Mouse (Mus musculus) forebrain, embryonic 10.5 days (tissue): Measurements from ENCODE around the gene Clcn5. TPM values are rescaled to one million over a fixed set of nuclear protein-coding genes. Genes with fewer than 3 reads are reported as not detected.

Experiments used
- DNase-seq: peaks from one replicate; pipeline ENCODE4 v3.0.0-alpha.2; 2017; ENCODE audit warnings: low spot score; ENCODE audit errors: extremely low spot score
- H3K27ac ChIP-seq: fragments of 300-500 bp; sonication (generic); 2 replicates; pipeline ENCODE4 v1.5.1; 2016; ENCODE audit warnings: mild to moderate bottlenecking
- H3K27me3 ChIP-seq: fragments of 300-500 bp; sonication (generic); 2 replicates; pipeline ENCODE4 v1.6.1; 2016; ENCODE audit warnings: mild to moderate bottlenecking; ENCODE audit not compliant: poor library complexity, severe bottlenecking
- H3K36me3 ChIP-seq: fragments of 300-500 bp; sonication (generic); replicated peaks from 2 replicates; pipeline ENCODE4 v1.6.1; 2016; ENCODE audit warnings: mild to moderate bottlenecking, moderate library complexity
- H3K4me1 ChIP-seq: fragments of 300-500 bp; sonication (generic); 2 replicates; pipeline ENCODE4 v1.6.1; 2016
- H3K4me3 ChIP-seq: fragments of 300-500 bp; sonication (generic); 2 replicates; pipeline ENCODE4 v1.5.1; 2016; ENCODE audit warnings: mild to moderate bottlenecking, moderate library complexity
- H3K9me3 ChIP-seq: fragments of 300-500 bp; sonication (generic); 2 replicates; pipeline ENCODE4 v1.6.1; 2016; ENCODE audit warnings: mild to moderate bottlenecking, moderate library complexity
- WGBS: fragments of 180-500 bp; shearing (Covaris S2); methylation state at CpG from one replicate; pipeline ENCODE4 v1.1.7; 2016; 5-methylcytosine and 5-hydroxymethylcytosine counted together
- polyA plus RNA-seq: library from polyadenylated mRNA; unstranded; fragments of >200 nt; fragmentation: Nextera tagmentation; extraction: Ambion mirVana; gene quantifications from 2 replicates; pipeline ENCODE4 v1.2.1, GENCODE M21; 2016

The Clcn5 gene
- polyA plus RNA-seq, 1 experiment from 2014 or later: 15.9 TPM

DNA sequence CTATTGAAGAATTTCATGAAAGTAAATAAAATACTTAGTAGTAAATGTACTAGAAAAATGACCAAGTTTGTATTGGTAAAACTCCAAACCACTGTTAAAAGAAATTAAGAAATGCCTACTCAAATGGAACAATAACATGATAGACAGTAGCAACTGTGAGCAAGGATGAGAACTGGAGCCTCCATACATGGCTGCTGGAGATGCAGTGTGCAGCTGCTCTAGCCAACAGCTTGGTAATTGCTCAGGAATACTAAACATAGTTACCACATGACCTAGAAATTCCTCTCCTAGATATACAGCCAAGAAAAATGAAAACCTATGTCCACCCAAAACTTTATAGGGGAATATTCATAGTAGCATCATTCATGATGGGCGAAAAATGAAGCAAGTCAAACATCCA is 36.5 kb downstream of the Clcn5 start:
- Histone ChIP-seq H3K36me3 (no peaks in the 10 kb centered on the region), H3K27me3 (no peaks in the 10 kb centered on the region), H3K4me3 (no peak overlapping the region), H3K27ac (no peak overlapping the region), H3K9me3 (no peaks in the 10 kb centered on the region), H3K4me1 (no peaks in the 10 kb centered on the region)
- DNase-seq: no peak
- WGBS: 91% methylated on average over 1 of the region's 1 CpGs

DNA sequence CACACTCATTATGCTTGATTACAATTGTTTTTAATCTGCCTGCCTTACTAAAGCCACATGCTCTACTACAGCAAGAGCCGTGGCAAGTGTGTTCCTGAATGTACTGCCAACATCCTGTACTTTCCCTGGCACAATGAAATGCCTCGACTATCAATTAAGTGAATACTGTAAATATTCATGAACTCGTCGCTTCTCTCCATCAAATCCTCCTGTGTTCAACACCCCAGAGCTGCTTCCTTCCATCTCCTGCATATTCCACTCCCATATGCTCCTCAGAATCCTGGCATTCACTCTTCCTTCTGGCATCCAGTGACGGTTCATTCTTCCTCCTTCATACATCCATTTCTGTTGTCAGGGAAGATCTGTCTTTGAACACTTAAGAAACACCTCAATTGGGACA is 39.4 kb downstream of the Clcn5 start:
- DNase-seq: no peak
- no peak overlapping the region for H3K4me3 ChIP-seq
- 84% methylated on average over 5 of the region's 5 CpGs for WGBS

DNA sequence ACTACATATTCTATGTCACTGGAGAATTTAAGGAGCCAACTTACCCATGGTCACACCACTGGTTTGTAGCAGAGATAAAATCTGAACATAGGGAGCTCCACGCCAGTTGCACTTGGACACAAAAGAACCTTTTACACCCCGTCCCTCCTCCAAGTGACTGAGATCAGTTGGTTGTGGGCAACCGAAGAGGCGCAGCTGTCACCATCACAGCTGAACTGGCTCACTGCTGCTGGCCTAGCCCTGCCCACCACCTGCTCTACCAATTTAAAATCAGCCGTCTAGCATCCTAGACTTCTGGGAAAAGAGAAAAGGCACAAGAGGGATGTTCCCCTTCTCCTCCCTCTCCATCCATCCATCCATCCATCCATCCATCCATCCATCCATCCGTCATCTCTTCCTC is 42.6 kb downstream of the Clcn5 start:
- H3K27me3 ChIP-seq: no peaks in the 10 kb centered on the region
- H3K4me1 ChIP-seq: no peaks in the 10 kb centered on the region
- no peak for DNase-seq
- H3K36me3 ChIP-seq: no peaks in the 10 kb centered on the region
- no peak overlapping the region for H3K27ac ChIP-seq
- 87% methylated on average over 6 of the region's 6 CpGs for WGBS
- no peaks in the 10 kb centered on the region for H3K9me3 ChIP-seq
- H3K4me3 ChIP-seq: no peak overlapping the region

More for the DNA sequence above, 39.4 kb downstream of the Clcn5 start:
- Histone ChIP-seq H3K4me1 (no peaks in the 10 kb centered on the region), H3K27me3 (no peaks in the 10 kb centered on the region), H3K36me3 (no peaks in the 10 kb centered on the region), H3K9me3 (no peaks in the 10 kb centered on the region), H3K27ac (no peak overlapping the region)

DNA sequence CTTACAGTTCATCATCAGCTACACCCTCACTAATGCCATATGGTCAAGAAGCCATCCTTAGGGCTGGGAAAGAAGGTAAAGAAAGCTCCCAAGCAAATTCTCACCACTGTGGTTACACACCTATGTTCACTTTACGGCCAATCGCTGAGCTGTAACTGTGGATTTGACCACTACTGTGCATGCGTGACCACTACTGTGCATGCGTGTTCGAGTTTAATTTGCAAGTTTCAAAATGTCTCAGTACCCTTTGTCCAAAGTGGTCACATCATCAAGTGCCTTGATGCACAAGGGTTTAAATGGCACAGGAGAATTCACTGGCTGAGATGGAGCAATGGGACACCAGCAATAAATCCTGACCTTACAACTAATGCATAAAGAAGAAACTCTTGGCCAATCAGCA is 58.0 kb downstream of the Clcn5 start:
- Histone ChIP-seq H3K27ac (no peak overlapping the region), H3K9me3 (no peaks in the 10 kb centered on the region), H3K27me3 (no peaks in the 10 kb centered on the region), H3K4me3 (no peak overlapping the region), H3K36me3 (no peaks in the 10 kb centered on the region), H3K4me1 (no peaks in the 10 kb centered on the region)
- DNase-seq: no peak
- 94% methylated on average over 5 of the region's 5 CpGs for WGBS

DNA sequence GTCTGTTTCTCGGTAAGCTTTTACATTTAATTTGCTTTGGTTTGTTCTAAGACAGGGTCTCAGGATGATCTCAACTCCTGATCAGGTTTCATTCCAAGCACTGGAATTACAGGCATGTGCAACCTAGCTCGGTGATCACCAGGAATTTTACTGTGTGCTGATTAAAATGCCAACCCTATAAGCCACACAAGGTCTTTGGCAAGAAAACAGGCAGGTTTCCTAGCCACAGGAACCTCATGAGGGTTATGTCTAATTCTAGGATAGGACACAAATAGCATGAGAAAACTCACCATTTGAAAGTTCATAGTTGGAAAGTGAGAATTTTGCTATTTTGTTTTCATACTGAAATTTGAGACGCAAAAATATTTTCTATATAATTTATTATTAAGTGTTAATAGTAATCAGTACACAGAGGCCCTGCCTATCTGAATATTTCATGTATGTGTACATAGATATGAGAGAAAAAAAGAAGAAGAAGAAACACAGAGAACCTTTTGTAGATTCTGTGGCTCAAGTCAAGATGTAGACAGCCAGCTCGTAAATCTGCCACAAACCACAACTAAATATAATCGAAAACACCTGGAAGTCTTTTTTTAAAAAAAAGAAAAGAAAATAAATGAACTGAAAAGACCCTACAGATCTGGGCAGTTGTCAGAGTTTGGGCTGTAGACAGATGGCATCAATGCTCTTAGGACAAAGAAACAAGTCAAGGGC is 58.6 kb downstream of the Clcn5 start:
- no peaks in the 10 kb centered on the region for H3K27me3 ChIP-seq
- H3K4me3 ChIP-seq: no peak overlapping the region
- H3K27ac ChIP-seq: no peak overlapping the region
- H3K36me3 ChIP-seq: no peaks in the 10 kb centered on the region
- H3K4me1 ChIP-seq: no peaks in the 10 kb centered on the region
- no peaks in the 10 kb centered on the region for H3K9me3 ChIP-seq
- 74% methylated on average over 5 of the region's 5 CpGs for WGBS
- no peak for DNase-seq

DNA sequence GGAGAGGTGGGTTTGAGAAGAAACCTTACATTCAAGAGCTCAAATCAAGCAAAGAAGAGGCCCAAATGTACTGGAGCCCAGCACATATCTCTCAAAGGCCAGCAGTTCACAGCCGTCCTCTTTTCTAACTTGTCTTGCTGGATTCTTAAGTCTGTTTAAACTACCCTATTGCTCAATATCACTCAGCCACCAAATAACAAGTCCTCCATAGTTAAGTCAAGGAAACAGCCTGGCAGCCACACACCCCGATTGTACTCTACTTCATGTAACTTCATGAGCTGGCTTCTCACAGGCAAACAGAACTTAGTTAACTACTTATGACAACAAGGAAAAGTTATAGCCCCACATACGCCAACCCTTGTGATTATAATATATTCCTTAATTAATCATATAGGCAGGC is 59.4 kb downstream of the Clcn5 start:
- DNase-seq: no peak
- 89% methylated on average over 3 of the region's 3 CpGs for WGBS
- Histone ChIP-seq H3K4me1 (no peaks in the 10 kb centered on the region), H3K27me3 (no peaks in the 10 kb centered on the region), H3K9me3 (no peaks in the 10 kb centered on the region), H3K4me3 (no peak overlapping the region), H3K27ac (no peak overlapping the region), H3K36me3 (no peaks in the 10 kb centered on the region)

DNA sequence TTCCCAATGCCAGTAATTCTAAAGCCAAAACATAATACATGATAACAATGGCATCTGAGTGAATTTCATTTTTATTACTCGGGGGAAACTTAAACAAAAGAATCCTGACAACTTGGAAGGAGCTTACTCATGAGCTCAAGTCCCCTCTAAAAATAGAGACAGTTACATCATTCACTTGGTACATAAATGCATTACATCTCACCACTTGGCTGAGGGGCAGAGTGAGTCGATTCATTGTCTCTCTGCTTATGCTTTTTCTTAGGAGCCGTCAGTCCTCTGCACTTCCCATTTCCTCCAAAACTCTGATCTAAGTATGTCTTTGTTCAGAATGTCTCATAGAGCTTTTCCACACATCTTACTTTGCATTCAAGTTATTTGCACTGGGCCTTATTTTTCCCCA is 63.1 kb downstream of the Clcn5 start:
- H3K36me3 ChIP-seq: no peaks in the 10 kb centered on the region
- no peaks in the 10 kb centered on the region for H3K9me3 ChIP-seq
- 86% methylated on average over 3 of the region's 3 CpGs for WGBS
- no peak for DNase-seq
- no peaks in the 10 kb centered on the region for H3K4me1 ChIP-seq
- H3K27me3 ChIP-seq: no peaks in the 10 kb centered on the region
- no peak overlapping the region for H3K27ac ChIP-seq
- H3K4me3 ChIP-seq: no peak overlapping the region

DNA sequence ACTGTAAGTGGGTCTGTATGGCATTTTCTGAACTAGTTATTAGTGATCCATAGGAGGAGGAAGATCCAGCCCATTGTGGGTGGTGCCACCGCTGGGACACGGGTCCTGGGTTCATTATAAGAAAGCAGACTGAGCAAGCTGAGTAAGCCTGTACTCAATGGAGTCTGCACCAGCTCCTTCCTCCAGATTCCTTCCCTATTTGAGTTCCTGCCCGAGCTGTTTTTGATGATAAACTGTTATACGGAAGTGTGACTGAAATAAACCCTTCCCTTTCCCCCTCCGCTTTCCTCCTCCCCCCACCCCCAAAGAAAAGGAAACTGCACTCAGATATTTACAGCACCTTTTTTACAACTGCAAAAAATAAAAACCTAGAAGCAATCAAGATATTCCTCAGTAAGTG is 115.1 kb downstream of the Clcn5 start:
- WGBS: 88% methylated on average over 5 of the region's 5 CpGs
- H3K4me1 ChIP-seq: peaks cover 11% of the 10 kb centered on the region

DNA sequence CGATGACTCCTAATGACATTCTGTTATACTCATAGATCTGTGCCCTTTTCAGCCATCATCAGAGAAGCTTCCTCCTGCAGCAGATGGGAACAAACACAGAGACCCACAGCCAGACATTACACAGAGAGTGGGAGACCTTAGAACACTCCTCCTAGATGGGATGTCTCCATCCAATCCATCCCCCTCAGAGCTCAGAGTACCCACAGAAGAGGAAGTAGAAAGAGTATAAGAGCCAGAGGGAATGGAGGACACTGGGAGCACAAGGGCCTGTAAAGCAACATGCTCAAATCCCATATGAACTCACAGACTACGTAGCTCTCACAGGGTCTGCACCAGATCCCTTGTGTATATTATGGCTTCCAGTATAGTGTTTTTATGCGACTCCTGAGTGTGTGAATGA is 115.6 kb downstream of the Clcn5 start:
- Histone ChIP-seq H3K27ac (no peak overlapping the region), H3K4me1 (peaks cover 11% of the 10 kb centered on the region), H3K4me3 (no peak overlapping the region), H3K36me3 (no peaks in the 10 kb centered on the region), H3K27me3 (no peaks in the 10 kb centered on the region), H3K9me3 (no peaks in the 10 kb centered on the region)
- 93% methylated on average over 3 of the region's 3 CpGs for WGBS
- DNase-seq: no peak

More for the DNA sequence above, 115.1 kb downstream of the Clcn5 start:
- no peak overlapping the region for H3K4me3 ChIP-seq
- H3K9me3 ChIP-seq: no peaks in the 10 kb centered on the region
- H3K27ac ChIP-seq: no peak overlapping the region
- no peak for DNase-seq
- H3K27me3 ChIP-seq: no peaks in the 10 kb centered on the region
- H3K36me3 ChIP-seq: no peaks in the 10 kb centered on the region

DNA sequence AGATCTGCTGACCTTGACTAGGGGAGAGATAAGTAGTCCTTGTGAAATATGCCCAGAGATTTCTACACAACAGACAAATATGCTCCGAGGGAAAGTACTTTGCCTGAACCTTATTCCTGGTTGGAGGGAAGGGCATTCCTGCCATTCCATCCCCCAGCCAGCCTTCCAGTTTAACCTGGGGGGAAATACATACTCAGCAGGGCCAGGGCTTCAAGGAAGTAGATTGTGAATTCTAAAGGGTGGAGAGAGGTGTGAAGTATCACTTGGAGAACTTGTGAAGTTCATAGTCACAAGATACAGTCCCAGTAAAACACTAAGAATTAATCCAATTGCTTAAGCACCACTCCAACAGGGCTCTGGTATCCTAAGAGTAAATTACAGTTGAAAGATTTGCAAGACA is 121.3 kb downstream of the Clcn5 start:
- 57% methylated on average over 1 of the region's 1 CpGs for WGBS
- Histone ChIP-seq H3K36me3 (no peaks in the 10 kb centered on the region), H3K27me3 (no peaks in the 10 kb centered on the region), H3K4me3 (no peak overlapping the region), H3K4me1 (peaks cover 11% of the 10 kb centered on the region), H3K27ac (no peak overlapping the region), H3K9me3 (no peaks in the 10 kb centered on the region)
- no peak for DNase-seq

DNA sequence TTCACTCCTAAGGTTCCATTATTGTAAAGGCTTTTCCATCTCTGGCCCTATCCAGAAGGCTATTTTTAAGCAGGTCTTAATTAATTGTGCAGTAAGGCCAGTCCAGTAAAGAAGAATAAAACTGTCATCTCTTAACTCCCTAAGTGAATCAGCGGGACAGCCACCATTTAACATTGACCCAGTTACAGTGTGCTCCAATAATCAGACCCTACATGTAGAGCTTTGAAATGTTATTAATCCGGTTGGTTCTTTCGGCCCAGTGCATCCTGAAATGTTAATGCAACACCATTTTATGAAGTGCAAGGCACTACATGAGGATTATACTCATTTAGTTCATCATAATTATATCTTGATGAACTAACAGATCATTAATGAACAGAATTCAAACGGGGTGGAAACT is 128.3 kb downstream of the Clcn5 start:
- no peaks in the 10 kb centered on the region for H3K27me3 ChIP-seq
- no peak overlapping the region for H3K27ac ChIP-seq
- peaks cover 13% of the 10 kb centered on the region; the same call in 1 of the 2 replicates for H3K4me1 ChIP-seq
- peaks cover 4% of the 10 kb centered on the region for H3K36me3 ChIP-seq
- 93% methylated on average over 4 of the region's 4 CpGs for WGBS
- H3K9me3 ChIP-seq: no peaks in the 10 kb centered on the region
- H3K4me3 ChIP-seq: no peak overlapping the region
- no peak for DNase-seq

DNA sequence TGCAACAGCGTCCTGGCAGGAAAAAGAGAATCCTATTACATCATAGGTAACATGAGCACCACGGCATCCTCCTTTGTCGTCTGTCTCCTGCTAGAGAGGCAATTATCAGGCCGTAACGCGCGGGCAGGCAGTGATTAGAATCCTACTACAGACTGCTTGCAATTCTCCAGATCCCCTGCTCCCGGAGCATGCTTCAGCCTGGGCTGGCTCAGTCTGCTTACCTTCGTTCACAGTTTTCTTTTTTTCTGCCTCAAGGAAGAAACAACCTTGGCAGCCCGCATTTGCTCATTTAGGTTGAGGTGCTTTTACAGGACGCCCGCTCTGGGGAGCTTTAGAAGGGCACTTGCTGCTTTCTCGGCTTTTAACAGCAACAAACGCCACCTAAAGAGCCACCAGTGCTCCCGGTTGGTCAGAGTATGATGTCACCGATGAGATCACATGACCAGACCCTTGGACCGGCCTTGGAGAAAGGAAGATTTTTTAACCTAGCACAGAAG is 130.8 kb downstream of the Clcn5 start:
- peaks cover 18% of the 10 kb centered on the region for H3K36me3 ChIP-seq
- H3K27ac ChIP-seq: peak overlapping the region; percentile 89
- H3K27me3 ChIP-seq: no peaks in the 10 kb centered on the region
- H3K4me3 ChIP-seq: peak overlapping the region; percentile 50
- WGBS: 20% methylated on average over 17 of the region's 17 CpGs
- H3K4me1 ChIP-seq: peaks cover 19% of the 10 kb centered on the region
- peak; percentile 62 for DNase-seq
- no peaks in the 10 kb centered on the region for H3K9me3 ChIP-seq

DNA sequence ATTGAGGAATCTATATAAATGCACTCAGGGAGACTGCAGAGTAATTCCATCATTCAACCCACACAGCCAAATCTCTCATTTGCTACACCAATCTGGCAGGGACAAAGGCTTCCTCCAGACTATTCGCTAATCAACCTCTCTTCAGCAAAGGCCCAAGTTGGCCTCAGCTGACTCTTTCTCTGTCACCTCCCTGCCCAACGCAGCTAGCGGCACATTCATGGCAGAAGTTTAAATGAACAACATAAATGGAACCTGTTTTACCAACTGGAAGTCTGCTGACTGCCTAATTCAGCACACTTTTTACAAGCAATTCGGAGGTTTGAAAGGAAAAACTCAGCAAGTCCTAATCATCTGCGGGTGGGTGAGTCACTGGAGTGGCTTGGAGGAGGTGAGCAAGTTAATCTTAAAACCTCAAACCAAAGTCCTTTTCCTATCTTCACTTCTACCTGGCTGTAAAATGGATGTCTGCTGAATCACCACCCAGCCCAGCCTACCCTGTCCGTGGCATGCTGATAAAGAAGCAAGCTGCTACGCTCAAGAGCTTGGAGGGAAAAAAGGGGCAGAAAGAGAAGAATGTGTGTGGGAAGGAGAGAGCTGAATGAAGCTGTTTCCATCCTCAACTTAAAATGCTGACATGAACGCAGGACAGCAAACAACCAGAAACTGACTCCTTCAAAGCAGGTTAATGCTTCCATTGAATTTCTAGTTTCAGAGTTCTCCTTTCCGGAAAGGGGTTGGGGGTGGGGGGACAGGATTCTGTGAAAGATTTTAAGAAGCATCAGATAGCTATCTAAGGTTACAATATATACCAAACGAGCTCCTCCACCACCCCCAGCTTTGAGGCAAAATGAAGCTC is 131.5 kb downstream of the Clcn5 start:
- Histone ChIP-seq H3K4me3 (peak overlapping the region; percentile 50), H3K4me1 (peaks cover 19% of the 10 kb centered on the region), H3K9me3 (no peaks in the 10 kb centered on the region), H3K36me3 (peaks cover 25% of the 10 kb centered on the region), H3K27me3 (no peaks in the 10 kb centered on the region), H3K27ac (peak overlapping the region; percentile 89)
- DNase-seq: peak; percentile 16
- 27% methylated on average over 10 of the region's 10 CpGs for WGBS
